Mouse (Mus musculus) heart, embryonic 13.5 days (tissue): ENCODE measurements around the gene Fbxl3. TPM values are rescaled to one million over a fixed set of nuclear protein-coding genes. Genes with fewer than 3 reads are reported as not detected.
A peak's percentile ranks its signal among the peaks of the same experiment; 100 is the strongest.

Experiments
- ATAC-seq: fragments of 200-750 bp; cut with Nextera tagmentation; 2 replicates; pipeline ENCODE4 v1.8.0; 2017; ENCODE audit warnings: moderate TSS enrichment; ENCODE audit not compliant: insufficient number of reproducible peaks, low FRiP score, low TSS enrichment; ENCODE audit errors: extremely low read depth
- H3K27ac ChIP-seq: fragments of 300-500 bp; sonication (generic); replicated peaks from 2 replicates; pipeline ENCODE4 v1.5.1; 2015; ENCODE audit warnings: moderate library complexity, mild to moderate bottlenecking, inconsistent platforms
- H3K27me3 ChIP-seq: fragments of 300-500 bp; sonication (generic); replicated peaks from 2 replicates; pipeline ENCODE4 v1.6.1; 2015; ENCODE audit warnings: mild to moderate bottlenecking, inconsistent platforms
- H3K36me3 ChIP-seq: fragments of 300-500 bp; sonication (generic); 2 replicates; pipeline ENCODE4 v1.6.1; 2015; ENCODE audit warnings: mild to moderate bottlenecking, inconsistent platforms
- H3K4me1 ChIP-seq: fragments of 300-500 bp; sonication (generic); 2 replicates; pipeline ENCODE4 v1.6.1; 2015; ENCODE audit warnings: inconsistent platforms
- H3K4me2 ChIP-seq: fragments of 300-500 bp; sonication (generic); 2 replicates; pipeline ENCODE4 v1.6.1; 2015; ENCODE audit warnings: inconsistent platforms, mild to moderate bottlenecking, moderate library complexity
- H3K4me3 ChIP-seq: fragments of 300-500 bp; sonication (generic); 2 replicates; pipeline ENCODE4 v1.5.1; 2015; ENCODE audit warnings: moderate library complexity, mild to moderate bottlenecking, inconsistent platforms
- H3K9ac ChIP-seq: fragments of 300-500 bp; sonication (generic); 2 replicates; pipeline ENCODE4 v1.6.1; 2015; ENCODE audit warnings: inconsistent platforms, mild to moderate bottlenecking, moderate library complexity
- H3K9me3 ChIP-seq: fragments of 300-500 bp; sonication (generic); 2 replicates; pipeline ENCODE4 v1.6.1; 2016; ENCODE audit warnings: inconsistent platforms
- WGBS: fragments of 180-500 bp; shearing (Covaris S2); methylation state at CpG from one replicate; pipeline ENCODE4 v1.1.7; 2015; ENCODE audit warnings: mixed read lengths; 5-methylcytosine and 5-hydroxymethylcytosine counted together
- polyA plus RNA-seq: library from polyadenylated mRNA; unstranded; fragments of >200 nt; fragmentation: Nextera tagmentation; extraction: Ambion mirVana; gene quantifications from 2 replicates; pipeline ENCODE4 v1.2.1, GENCODE M21; 2015

Fbxl3 gene
- polyA plus RNA-seq = 18.0 and 18.8 TPM in 2 replicates

- Histone ChIP-seq H3K36me3 (peaks cover 23% of the 10 kb centered on the region), H3K27ac (peak within 1 kb of the TSS; percentile 100), H3K9me3 (no peaks in the 10 kb centered on the region), H3K27me3 (no peaks in the 10 kb centered on the region), H3K9ac (peak within 1 kb of the TSS; percentile 100), H3K4me2 (peak within 1 kb of the TSS; percentile 70), H3K4me1 (peaks cover 27% of the 10 kb centered on the region), H3K4me3 (peak within 1 kb of the TSS; percentile 95)
- WGBS = under 1% methylated on average over 86 of the region's 88 CpGs
- ATAC-seq = peak; percentile 90
Measured at GRCm38 (mm10) chr14:103099238-103099933, at the start of gene Fbxl3. Gene Fbxl3 (minus strand): TSS chr14:103099566.

- no peaks in the 10 kb centered on the region for H3K4me1 ChIP-seq
- H3K4me3 ChIP-seq = no peak overlapping the region
- H3K27me3 ChIP-seq = no peaks in the 10 kb centered on the region
- no peak for ATAC-seq
- 86% methylated on average over 2 of the region's 2 CpGs for WGBS
- H3K36me3 ChIP-seq = peaks cover 72% of the 10 kb centered on the region
- no peak overlapping the region for H3K9ac ChIP-seq
- H3K9me3 ChIP-seq = no peaks in the 10 kb centered on the region
- H3K4me2 ChIP-seq = no peak overlapping the region
- no peak overlapping the region for H3K27ac ChIP-seq
Measured at GRCm38 (mm10) chr14:103131991-103132390, 32.6 kb upstream of the Fbxl3 start.

GRCm38 (mm10) chr14:103125756-103126155 lies 26.4 kb upstream of the Fbxl3 start:
- ATAC-seq = no peak
- Histone ChIP-seq H3K9me3 (no peaks in the 10 kb centered on the region), H3K36me3 (peaks cover 77% of the 10 kb centered on the region), H3K4me2 (no peak overlapping the region), H3K4me3 (no peak overlapping the region), H3K9ac (no peak overlapping the region), H3K27ac (no peak overlapping the region), H3K27me3 (no peaks in the 10 kb centered on the region), H3K4me1 (no peaks in the 10 kb centered on the region)
- WGBS = 81% methylated on average over 6 of the region's 6 CpGs

- Histone ChIP-seq H3K4me1 (no peaks in the 10 kb centered on the region), H3K36me3 (peaks cover 73% of the 10 kb centered on the region), H3K27ac (no peak overlapping the region), H3K4me2 (no peak overlapping the region), H3K4me3 (no peak overlapping the region), H3K9me3 (no peaks in the 10 kb centered on the region), H3K27me3 (no peaks in the 10 kb centered on the region), H3K9ac (no peak overlapping the region)
- WGBS = 89% methylated on average over 3 of the region's 3 CpGs
- no peak; the same call in 1 of the 2 replicates for ATAC-seq
Measured at GRCm38 (mm10) chr14:103114994-103115670, 15.8 kb upstream of the Fbxl3 start.

GRCm38 (mm10) chr14:103112606-103113363 lies 13.4 kb upstream of the Fbxl3 start:
- Histone ChIP-seq H3K4me3 (no peak overlapping the region), H3K4me2 (no peak overlapping the region), H3K9ac (no peak overlapping the region), H3K4me1 (no peaks in the 10 kb centered on the region), H3K36me3 (peaks cover 54% of the 10 kb centered on the region), H3K27ac (no peak overlapping the region), H3K27me3 (no peaks in the 10 kb centered on the region), H3K9me3 (no peaks in the 10 kb centered on the region)
- 85% methylated on average over 3 of the region's 3 CpGs for WGBS
- ATAC-seq = no peak

GRCm38 (mm10) chr14:103109971-103110370 lies 10.6 kb upstream of the Fbxl3 start:
- no peak for ATAC-seq
- no peak overlapping the region for H3K9ac ChIP-seq
- WGBS = 85% methylated on average over 4 of the region's 4 CpGs
- H3K4me1 ChIP-seq = no peaks in the 10 kb centered on the region
- H3K9me3 ChIP-seq = no peaks in the 10 kb centered on the region
- no peak overlapping the region for H3K4me3 ChIP-seq
- peaks cover 26% of the 10 kb centered on the region for H3K36me3 ChIP-seq
- no peaks in the 10 kb centered on the region for H3K27me3 ChIP-seq
- H3K4me2 ChIP-seq = no peak overlapping the region
- no peak overlapping the region for H3K27ac ChIP-seq

GRCm38 (mm10) chr14:103106301-103106700 lies 6.9 kb upstream of the Fbxl3 start:
- 0 out of 2 replicates have a peak, but pooled peaks cover 3% of the 10 kb centered on the region for H3K36me3 ChIP-seq
- no peak overlapping the region for H3K9ac ChIP-seq
- H3K27me3 ChIP-seq = no peaks in the 10 kb centered on the region
- H3K27ac ChIP-seq = no peak overlapping the region
- whole genome bisulfite sequencing = 97% methylated on average over 2 of the region's 2 CpGs
- no peak overlapping the region for H3K4me2 ChIP-seq
- no peaks in the 10 kb centered on the region for H3K4me1 ChIP-seq
- H3K4me3 ChIP-seq = no peak overlapping the region
- H3K9me3 ChIP-seq = no peaks in the 10 kb centered on the region
- ATAC-seq = no peak

GRCm38 (mm10) chr14:103102731-103103335 lies 3.5 kb upstream of the Fbxl3 start:
- Histone ChIP-seq H3K4me2 (no peak overlapping the region), H3K27ac (no peak overlapping the region), H3K27me3 (no peaks in the 10 kb centered on the region), H3K9ac (no peak overlapping the region), H3K36me3 (no peaks in the 10 kb centered on the region), H3K9me3 (no peaks in the 10 kb centered on the region), H3K4me3 (no peak overlapping the region), H3K4me1 (peaks cover 7% of the 10 kb centered on the region)
- WGBS = 75% methylated on average over 10 of the region's 10 CpGs
- ATAC-seq = no peak

- WGBS = 73% methylated on average over 6 of the region's 6 CpGs
- no peaks in the 10 kb centered on the region for H3K36me3 ChIP-seq
- no peak overlapping the region for H3K4me3 ChIP-seq
Measured at GRCm38 (mm10) chr14:103102246-103102645, 2.9 kb upstream of the Fbxl3 start.

GRCm38 (mm10) chr14:103101171-103101570 lies 1.8 kb upstream of the Fbxl3 start:
- 68% methylated on average over 3 of the region's 3 CpGs for WGBS
- Histone ChIP-seq H3K36me3 (peaks cover 6% of the 10 kb centered on the region), H3K4me1 (peaks cover 20% of the 10 kb centered on the region), H3K9me3 (no peaks in the 10 kb centered on the region), H3K4me2 (no peak overlapping the region), H3K9ac (no peak overlapping the region), H3K27me3 (no peaks in the 10 kb centered on the region), H3K4me3 (no peak overlapping the region), H3K27ac (no peak overlapping the region)
- no peak for ATAC-seq

More at GRCm38 (mm10) chr14:103102246-103102645, 2.9 kb upstream of the Fbxl3 start:
- H3K4me1 ChIP-seq = peaks cover 11% of the 10 kb centered on the region
- ATAC-seq = no peak
- H3K4me2 ChIP-seq = no peak overlapping the region
- no peaks in the 10 kb centered on the region for H3K9me3 ChIP-seq
- no peak overlapping the region for H3K9ac ChIP-seq
- H3K27ac ChIP-seq = no peak overlapping the region
- H3K27me3 ChIP-seq = no peaks in the 10 kb centered on the region

- Histone ChIP-seq H3K4me2 (peak overlapping the region; percentile 70), H3K36me3 (peaks cover 14% of the 10 kb centered on the region), H3K4me3 (peak overlapping the region; percentile 95), H3K9me3 (no peaks in the 10 kb centered on the region), H3K27ac (peak overlapping the region; percentile 100; the same call in 1 of the 2 replicates), H3K9ac (no peak overlapping the region), H3K4me1 (peaks cover 25% of the 10 kb centered on the region), H3K27me3 (no peaks in the 10 kb centered on the region)
- WGBS = 78% methylated on average over 13 of the region's 13 CpGs
- no peak for ATAC-seq
Measured at GRCm38 (mm10) chr14:103100296-103100695, 930 bp upstream of the Fbxl3 start.
